Mouse (Mus musculus): ENCODE data around the gene Gucy2g. TPM values are rescaled to one million over a fixed set of nuclear protein-coding genes. Genes with fewer than 3 reads are reported as not detected.

The Gucy2g gene
- total RNA-seq, 2 experiments from 2014 or later = 0.10 to 0.24 TPM

Small RNA genes within 50 kb of the gene (microRNA-seq; reads per million reads assigned to microRNA genes)
- 3.0 to 3.2 reads per million in 2 experiments for gene Mir6715

Other genes with a start within 250 kb of the Gucy2g start
- gene Gpam, start 114.0 kb downstream of the Gucy2g start, total RNA-seq (2021) = 100 to 1,000 TPM; 118 to 123 TPM
- under 1 TPM; 0.64 to 0.66 TPM for gene Tectb, start 60.5 kb downstream of the Gucy2g start, total RNA-seq (2021)
- gene Acsl5, start 10.7 kb upstream of the Gucy2g start, total RNA-seq (2021) = 1 to 10 TPM; 7.4 to 9.3 TPM
- 10 to 100 TPM; 14.9 to 18.3 TPM for gene Zdhhc6, start 74.8 kb upstream of the Gucy2g start, total RNA-seq (2021)
- gene Vti1a, start 75.1 kb upstream of the Gucy2g start, total RNA-seq (2021) = 10 to 100 TPM; 14.4 to 14.6 TPM